17 mouse cellular contexts compared by ENCODE assay signal in genomic region chr4:125176190-125176589, GRCm38 (mm10). TPM values are rescaled to one million over a fixed set of nuclear protein-coding genes. Genes with fewer than 3 reads are reported as not detected.
A peak's percentile ranks its signal among the peaks of the same experiment; 100 is the strongest.
DNase-seq lines count a peak whose midpoint lies in the region; ATAC-seq and TF ChIP-seq lines count a peak whose summit lies in the region.
"Had no signal": no experiment of that assay in that cellular context is flagged by ENCODE, and none has a peak within 500 bp of the region (broad histone marks: within the 10 kb centered on the region; RNA-seq: fewer than 3 reads in every experiment).

No protein-coding gene starts in this region.

- 21% methylated on average over 5 of the region's 5 CpGs for WGBS in bone marrow, adult 2 months

- ATAC-seq in granulocyte monocyte progenitor cell, adult 5-6 weeks (replicated peaks; ENCODE audit: poor library complexity, severe bottlenecking): peak; percentile 80
- ATAC-seq in megakaryocyte, adult 5-6 weeks (ENCODE audit: poor library complexity, severe bottlenecking): peak; percentile 69
- ATAC-seq: forebrain, embryonic 13.5 days; forebrain, embryonic 16.5 days; intestine, embryonic 15.5 days; Patski had no signal

- no peak for DNase-seq in yolk sac, embryonic 10.5 days (ENCODE audit: low spot score)
- no peak for DNase-seq in thymus, postnatal 4 days
- no peak for DNase-seq in liver
- DNase-seq: gastrocnemius, postnatal 36 days; heart, adult 11 months had no signal

- H3K27ac ChIP-seq in bone marrow, adult 2 months (ENCODE audit: control insufficient read depth, insufficient read depth, low read depth, low read length, poor library complexity): peak overlapping the region; percentile 18
- H3K27ac ChIP-seq: forebrain, embryonic 10.5 days; forebrain, embryonic 13.5 days; heart, embryonic 15.5 days; hindbrain, embryonic 12.5 days; hindbrain, embryonic 15.5 days; intestine, embryonic 15.5 days had no signal

- peaks cover 6% of the 10 kb centered on the region for H3K4me1 ChIP-seq in bone marrow, adult 2 months (ENCODE audit: control insufficient read depth, insufficient read depth, low read length)
- H3K4me1 ChIP-seq: heart, embryonic 12.5 days had no signal

- no peak for TF ChIP-seq POLR2A in bone marrow, adult 2 months (IDR thresholded peaks at IDR 0.05; ENCODE audit: borderline replicate concordance, control insufficient read depth, low read depth, low read length)

- no peak for TF ChIP-seq CTCF in bone marrow, adult 2 months (IDR thresholded peaks at IDR 0.05; ENCODE audit: control insufficient read depth, insufficient read depth, low read length)

- H3K4me3 ChIP-seq in bone marrow, adult 2 months (replicated peaks; ENCODE audit: control insufficient read depth, low read depth, low read length): no peak overlapping the region
- H3K4me3 ChIP-seq: forebrain, embryonic 10.5 days; forebrain, embryonic 13.5 days; heart, embryonic 12.5 days; heart, embryonic 15.5 days; hindbrain, embryonic 12.5 days; hindbrain, embryonic 15.5 days; intestine, embryonic 15.5 days had no signal

RNA-seq across cellular contexts. Expression of gene Zc3h12a, which starts 48.5 kb away (rescaled TPM):
- 3.6 and 12.5 TPM in 2 replicates for polyA plus RNA-seq in bone marrow, adult 2 months (2011; ENCODE audit: insufficient read depth, insufficient read length, low replicate concordance, missing spikeins)
- 11.4 and 12.1 TPM in 2 replicates for total RNA-seq in granulocyte monocyte progenitor cell, adult 5-6 weeks (2014; fragmentation: Nextera tagmentation)
- 2.6 and 2.8 TPM in 2 replicates for total RNA-seq in granulocyte monocyte progenitor cell, adult 5-6 weeks (2017)
- 10.4 and 11.1 TPM in 2 replicates for total RNA-seq in megakaryocyte, adult 5-6 weeks (2015)
- total RNA-seq in megakaryocyte, adult 5-6 weeks (2017): 3.9 and 5.9 TPM in 2 replicates
